Mouse (Mus musculus): Measurements from ENCODE around the gene Tas2r114. TPM values are rescaled to one million over a fixed set of nuclear protein-coding genes. Genes with fewer than 3 reads are reported as not detected.

Gene Tas2r114
- not detected in 2 replicates for polyA plus RNA-seq (2014; fragmentation: Nextera tagmentation; extraction: Ambion mirVana)

DNA sequence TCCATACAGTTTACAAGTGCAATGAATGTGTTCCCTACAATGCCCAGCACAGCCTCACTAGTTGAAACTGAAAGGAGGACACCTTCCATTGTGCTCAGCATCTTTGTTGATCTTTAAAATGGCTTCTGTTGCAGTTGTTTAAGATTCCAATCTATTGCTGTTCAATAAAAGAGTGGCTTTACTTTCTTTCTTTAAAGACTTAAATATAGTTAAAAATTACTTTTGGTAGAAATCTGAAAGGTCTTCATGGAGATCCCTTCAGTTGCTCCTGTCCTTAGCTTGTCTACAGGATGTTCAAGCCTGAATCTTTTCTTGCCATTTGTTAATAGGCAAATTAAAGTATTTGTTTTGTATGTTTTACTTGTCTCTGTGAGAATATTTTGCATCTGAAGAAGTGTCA is at the start of gene Tas2r114:
Gene Tas2r114, minus strand, starts transcription at position 101 of the 400 bp plus-strand sequence.
- Histone ChIP-seq H3K4me1 (ENCODE audit: control insufficient read depth, insufficient read depth, low read length) (no peaks in the 10 kb centered on the region), H3K9me3 (ENCODE audit: control insufficient read depth, low read length) (no peaks in the 10 kb centered on the region), H3K4me2 (replicated peaks; ENCODE audit: low read depth, low read length) (no peak within 1 kb of the TSS), H3K27me3 (ENCODE audit: control insufficient read depth, insufficient read depth, low read length) (no peaks in the 10 kb centered on the region), H3K9ac (ENCODE audit: low read depth, low read length) (no peak within 1 kb of the TSS), H3K4me3 (ENCODE audit: low read length) (no peak within 1 kb of the TSS), H3K36me3 (ENCODE audit: control insufficient read depth, insufficient read depth, low read length) (no peaks in the 10 kb centered on the region), H3K27ac (ENCODE audit: low read depth, low read length) (no peak within 1 kb of the TSS)
- no peak for ATAC-seq (ENCODE audit: low FRiP score, low TSS enrichment)

DNA sequence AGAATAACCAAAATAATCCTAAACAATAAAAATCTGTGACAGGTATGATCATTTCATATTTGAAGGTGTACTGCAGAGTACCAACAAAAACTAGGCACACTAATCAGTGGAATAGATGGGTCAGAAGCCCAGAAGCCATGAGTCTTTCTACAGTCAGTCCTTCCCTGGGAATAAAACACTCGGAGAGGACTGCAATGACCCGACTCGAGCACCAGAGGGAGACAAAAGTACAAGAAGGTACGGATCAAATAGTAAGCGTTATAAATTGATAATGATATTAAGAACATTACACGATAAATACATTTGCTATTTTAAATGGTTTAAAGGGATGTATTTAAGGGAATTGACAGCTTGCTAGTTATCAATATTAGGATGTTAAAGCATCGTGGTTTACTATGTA is 22.9 kb upstream of the Tas2r114 start:
- no peak for ATAC-seq (ENCODE audit: low FRiP score, low TSS enrichment)
- H3K4me1 ChIP-seq (ENCODE audit: control insufficient read depth, insufficient read depth, low read length) = no peaks in the 10 kb centered on the region
- 50% methylated on average over 7 of the region's 7 CpGs for WGBS
- no peaks in the 10 kb centered on the region for H3K27me3 ChIP-seq (ENCODE audit: control insufficient read depth, insufficient read depth, low read length)
- H3K27ac ChIP-seq (ENCODE audit: low read depth, low read length) = no peak overlapping the region
- H3K9me3 ChIP-seq (ENCODE audit: control insufficient read depth, low read length) = peaks cover 7% of the 10 kb centered on the region; the same call in 1 of the 2 replicates
- no peak overlapping the region for H3K9ac ChIP-seq (ENCODE audit: low read depth, low read length)
- no peak overlapping the region for H3K4me3 ChIP-seq (ENCODE audit: low read length)
- no peak overlapping the region for H3K4me2 ChIP-seq (replicated peaks; ENCODE audit: low read depth, low read length)
- H3K36me3 ChIP-seq (ENCODE audit: control insufficient read depth, insufficient read depth, low read length) = no peaks in the 10 kb centered on the region

DNA sequence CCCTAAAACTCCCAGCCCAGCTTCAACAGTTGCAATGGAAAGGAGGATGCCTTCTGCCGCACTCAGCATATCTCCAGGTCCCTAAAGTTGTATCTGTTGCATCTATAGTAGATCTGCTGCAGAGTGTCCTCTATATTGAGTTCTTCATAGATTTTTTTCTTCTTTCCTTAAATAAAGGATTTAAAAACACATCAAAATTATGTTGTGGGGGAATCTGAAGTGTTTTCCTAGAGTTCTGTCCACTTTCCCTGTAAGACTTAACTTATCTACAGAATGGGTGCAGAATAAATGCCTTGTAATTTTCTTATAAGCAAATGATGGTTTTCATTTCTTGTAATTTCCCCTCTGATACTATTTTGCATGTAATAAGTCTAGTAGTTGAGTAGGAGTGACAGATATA is 2.5 kb downstream of the Tas2r114 start, which contains the start of gene Tas2r105:
Gene Tas2r105, minus strand, starts transcription at position 101 of the 400 bp plus-strand sequence.
- ATAC-seq (ENCODE audit: low FRiP score, low TSS enrichment) = no peak
- Histone ChIP-seq H3K27me3 (ENCODE audit: control insufficient read depth, insufficient read depth, low read length) (no peaks in the 10 kb centered on the region), H3K4me3 (ENCODE audit: low read length) (no peak within 1 kb of the TSS), H3K36me3 (ENCODE audit: control insufficient read depth, insufficient read depth, low read length) (no peaks in the 10 kb centered on the region), H3K27ac (ENCODE audit: low read depth, low read length) (no peak within 1 kb of the TSS), H3K4me1 (ENCODE audit: control insufficient read depth, insufficient read depth, low read length) (no peaks in the 10 kb centered on the region), H3K4me2 (replicated peaks; ENCODE audit: low read depth, low read length) (no peak within 1 kb of the TSS), H3K9ac (ENCODE audit: low read depth, low read length) (no peak within 1 kb of the TSS), H3K9me3 (ENCODE audit: control insufficient read depth, low read length) (no peaks in the 10 kb centered on the region)
- 68% methylated on average over 1 of the region's 1 CpGs for WGBS

DNA sequence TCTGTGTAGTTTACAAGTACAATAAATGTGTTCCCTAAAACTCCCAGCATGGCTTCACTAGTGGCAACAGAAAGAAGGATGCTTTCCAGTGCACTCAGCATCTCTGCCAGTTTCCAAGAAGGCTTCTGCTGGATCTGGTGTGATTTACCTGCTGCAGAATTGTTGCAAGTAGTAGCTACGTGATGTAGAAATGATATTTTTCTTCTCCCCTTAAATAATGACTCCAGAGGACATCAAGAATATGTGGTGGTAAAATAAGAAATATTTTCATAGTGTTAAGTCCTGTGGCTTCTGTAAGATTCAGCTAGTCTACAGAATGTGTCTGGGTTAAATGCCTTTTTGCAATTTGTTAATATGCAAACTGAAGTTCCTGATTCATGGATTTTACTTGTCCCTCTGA is 4.2 kb downstream of the Tas2r114 start, which contains the start of gene Tas2r104:
Gene Tas2r104, minus strand, starts transcription at position 101 of the 400 bp plus-strand sequence.
- Histone ChIP-seq H3K36me3 (ENCODE audit: control insufficient read depth, insufficient read depth, low read length) (no peaks in the 10 kb centered on the region), H3K4me1 (ENCODE audit: control insufficient read depth, insufficient read depth, low read length) (no peaks in the 10 kb centered on the region), H3K27me3 (ENCODE audit: control insufficient read depth, insufficient read depth, low read length) (no peaks in the 10 kb centered on the region), H3K9ac (ENCODE audit: low read depth, low read length) (no peak within 1 kb of the TSS), H3K27ac (ENCODE audit: low read depth, low read length) (no peak within 1 kb of the TSS), H3K4me2 (replicated peaks; ENCODE audit: low read depth, low read length) (no peak within 1 kb of the TSS), H3K4me3 (ENCODE audit: low read length) (no peak within 1 kb of the TSS), H3K9me3 (ENCODE audit: control insufficient read depth, low read length) (no peaks in the 10 kb centered on the region)
- 92% methylated on average over 1 of the region's 1 CpGs for WGBS
- ATAC-seq (ENCODE audit: low FRiP score, low TSS enrichment) = no peak

DNA sequence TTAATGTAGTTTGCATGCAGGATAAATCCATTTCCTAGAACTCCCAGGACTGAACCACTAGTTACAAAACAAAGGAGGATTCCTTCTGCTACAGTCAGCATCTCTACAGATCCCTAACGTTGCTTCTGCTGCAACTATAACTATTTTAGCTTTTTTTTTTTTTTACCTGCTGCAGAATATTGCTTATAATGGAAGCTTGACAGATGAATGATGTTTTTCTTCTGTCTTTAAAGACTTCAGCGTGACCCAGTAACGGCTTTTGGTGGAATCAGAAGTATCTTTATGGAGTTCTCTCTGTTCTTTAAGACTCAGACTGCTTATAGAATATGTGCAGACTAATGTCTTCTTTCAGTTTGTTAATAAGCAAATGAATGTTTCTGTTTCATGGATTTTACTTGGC is 11.1 kb downstream of the Tas2r114 start, which contains the start of gene Tas2r106:
Gene Tas2r106, minus strand, starts transcription at position 101 of the 400 bp plus-strand sequence.
- no peak within 1 kb of the TSS for H3K27ac ChIP-seq (ENCODE audit: low read depth, low read length)
- no peak for ATAC-seq (ENCODE audit: low FRiP score, low TSS enrichment)
- no peaks in the 10 kb centered on the region for H3K27me3 ChIP-seq (ENCODE audit: control insufficient read depth, insufficient read depth, low read length)
- WGBS = 71% methylated on average over 3 of the region's 3 CpGs
- H3K4me3 ChIP-seq (ENCODE audit: low read length) = no peak within 1 kb of the TSS
- no peaks in the 10 kb centered on the region for H3K4me1 ChIP-seq (ENCODE audit: control insufficient read depth, insufficient read depth, low read length)
- no peak within 1 kb of the TSS for H3K4me2 ChIP-seq (replicated peaks; ENCODE audit: low read depth, low read length)
- no peaks in the 10 kb centered on the region for H3K36me3 ChIP-seq (ENCODE audit: control insufficient read depth, insufficient read depth, low read length)
- peaks cover 6% of the 10 kb centered on the region for H3K9me3 ChIP-seq (ENCODE audit: control insufficient read depth, low read length)
- no peak within 1 kb of the TSS for H3K9ac ChIP-seq (ENCODE audit: low read depth, low read length)

DNA sequence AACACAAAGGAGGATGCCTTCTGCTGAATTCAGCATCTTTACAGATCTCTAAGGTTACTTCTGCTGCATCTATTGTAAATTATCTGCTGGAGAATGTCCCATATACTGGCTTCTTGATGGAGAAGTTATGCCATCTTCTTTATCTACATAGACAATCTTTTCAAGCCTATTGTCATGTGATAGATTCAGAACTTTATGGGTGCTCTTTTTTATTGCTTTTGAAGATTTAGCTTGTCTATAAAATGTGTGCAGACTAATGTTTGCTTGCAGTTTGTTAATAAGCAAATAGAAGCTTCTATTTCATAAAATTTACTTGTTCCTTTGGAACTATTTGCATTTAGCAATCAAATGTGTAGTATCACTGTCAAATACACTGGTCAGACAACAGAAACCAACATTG is 29.8 kb downstream of the Tas2r114 start, which contains the start of gene Tas2r107:
Gene Tas2r107, minus strand, starts transcription at position 101 of the 400 bp plus-strand sequence.
- no peak within 1 kb of the TSS for H3K4me3 ChIP-seq (ENCODE audit: low read length)
- no peaks in the 10 kb centered on the region for H3K36me3 ChIP-seq (ENCODE audit: control insufficient read depth, insufficient read depth, low read length)
- no peak within 1 kb of the TSS for H3K27ac ChIP-seq (ENCODE audit: low read depth, low read length)
- no peaks in the 10 kb centered on the region for H3K27me3 ChIP-seq (ENCODE audit: control insufficient read depth, insufficient read depth, low read length)
- ATAC-seq (ENCODE audit: low FRiP score, low TSS enrichment) = no peak
- no peaks in the 10 kb centered on the region for H3K4me1 ChIP-seq (ENCODE audit: control insufficient read depth, insufficient read depth, low read length)
- no peaks in the 10 kb centered on the region for H3K9me3 ChIP-seq (ENCODE audit: control insufficient read depth, low read length)
- no peak within 1 kb of the TSS for H3K4me2 ChIP-seq (replicated peaks; ENCODE audit: low read depth, low read length)
- no peak within 1 kb of the TSS for H3K9ac ChIP-seq (ENCODE audit: low read depth, low read length)

Other genes with a start within 250 kb of the Tas2r114 start
- not detected in 2 replicates for gene 5430401F13Rik, start 203.7 kb downstream of the Tas2r114 start, polyA plus RNA-seq (2014; fragmentation: Nextera tagmentation; extraction: Ambion mirVana)
- gene Gm6619, start 203.7 kb downstream of the Tas2r114 start, polyA plus RNA-seq (2014; fragmentation: Nextera tagmentation; extraction: Ambion mirVana) = not detected in 2 replicates
- not detected in 2 replicates for gene Tas2r130, start 59.2 kb downstream of the Tas2r114 start, polyA plus RNA-seq (2014; fragmentation: Nextera tagmentation; extraction: Ambion mirVana)
- gene Tas2r107, start 29.9 kb downstream of the Tas2r114 start, polyA plus RNA-seq (2014; fragmentation: Nextera tagmentation; extraction: Ambion mirVana) = not detected in 2 replicates
- not detected in 2 replicates for gene Tas2r106, start 11.2 kb downstream of the Tas2r114 start, polyA plus RNA-seq (2014; fragmentation: Nextera tagmentation; extraction: Ambion mirVana)
- not detected in 2 replicates for gene Tas2r104, start 4.3 kb downstream of the Tas2r114 start, polyA plus RNA-seq (2014; fragmentation: Nextera tagmentation; extraction: Ambion mirVana)
- not detected in 2 replicates for gene Tas2r105, start 2.6 kb downstream of the Tas2r114 start, polyA plus RNA-seq (2014; fragmentation: Nextera tagmentation; extraction: Ambion mirVana)